Mouse (Mus musculus) liver, postnatal 0 days (tissue): Measurements from ENCODE around the gene Car11.

Experiments
- CTCF ChIP-seq: sonication (generic); IDR thresholded peaks from 2 replicates; pipeline ENCODE4 v1.5.1; 2016; ENCODE audit warnings: antibody characterized with exemption, low read depth
- EP300 ChIP-seq: IDR thresholded peaks from 2 replicates; pipeline ENCODE4 v1.6.1; 2016; ENCODE audit warnings: antibody characterized with exemption, low read depth, mild to moderate bottlenecking

DNA sequence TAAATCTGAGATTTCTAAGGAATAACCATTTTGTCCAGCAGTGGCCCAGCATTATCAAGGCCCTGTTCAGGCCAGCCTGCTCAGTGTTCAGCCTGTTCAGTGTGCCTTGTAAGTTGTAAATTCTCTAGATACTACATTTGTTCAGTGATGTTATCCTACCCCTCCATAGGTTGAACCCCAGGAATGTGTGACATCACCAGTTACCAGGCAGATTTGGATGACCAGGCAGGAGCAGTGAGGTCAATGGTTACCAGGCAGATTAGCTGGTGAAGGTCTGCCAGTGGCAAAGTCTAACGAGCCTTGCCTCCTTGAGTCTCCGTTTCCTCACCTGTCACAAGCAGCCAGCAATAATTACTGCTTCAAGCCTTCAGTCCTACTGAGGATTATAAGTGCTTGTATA lies 44.7 kb downstream of the Car11 start:
- no peak for TF ChIP-seq CTCF
- TF ChIP-seq EP300, result no peak
